Mouse (Mus musculus): Measurements from ENCODE around the gene Dip2b.

DNA sequence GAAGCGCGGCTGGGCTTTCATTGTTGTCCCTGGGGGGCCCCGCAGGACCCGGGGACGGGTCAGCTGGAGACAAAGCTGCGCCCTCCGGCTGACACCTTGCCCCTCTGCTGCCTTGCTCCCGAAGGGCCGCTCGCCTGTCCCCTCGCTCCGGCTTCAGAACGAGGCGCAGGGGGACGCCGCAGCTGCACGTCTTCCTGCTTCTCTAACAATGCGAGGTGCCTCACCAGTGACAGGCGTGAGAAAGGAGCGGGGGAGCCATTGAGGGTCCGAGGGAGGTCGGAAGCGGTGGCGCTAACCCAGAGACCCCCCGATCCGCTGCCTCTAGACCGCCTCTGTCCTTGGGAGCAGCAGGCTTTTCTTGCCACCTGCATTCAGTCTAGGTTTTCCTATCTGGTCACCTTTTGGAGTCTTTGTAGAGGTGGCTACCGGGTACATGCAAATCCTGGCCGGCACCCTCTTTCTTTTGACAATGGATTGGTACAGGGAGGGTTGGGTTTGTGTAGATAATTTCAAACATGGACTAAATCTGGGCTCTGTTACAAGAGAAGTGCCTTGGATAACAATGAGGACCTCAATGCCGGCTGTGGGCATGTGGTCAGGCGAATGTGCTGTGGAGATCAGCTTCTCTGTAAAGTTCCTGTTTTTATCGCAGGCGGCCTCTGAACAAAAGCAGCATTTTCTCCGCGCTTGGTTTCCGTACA, 687 bp downstream of the Dip2b start:
- no peak for TF ChIP-seq CTCF (IDR thresholded peaks at IDR 0.05; ENCODE audit: control insufficient read depth, insufficient read depth, insufficient replicate concordance, low read depth, low read length)
- TF ChIP-seq POLR2A (IDR thresholded peaks at IDR 0.05; ENCODE audit: control insufficient read depth, low read depth, low read length), result no peak
